Mouse (Mus musculus): ENCODE results near the gene Hist1h3h.
"Not testable (repeated sequence)": the region's sequence is repeated elsewhere in the genome, so short reads cannot be mapped to it uniquely, and the experiment has no call there.

The Hist1h3h gene

GRCm38 (mm10) chr13:21717397-21718357 lies at the start of gene Hist1h3h:
Hist1h3h (plus strand) TSS chr13:21717659.
- DNase-seq (ENCODE audit: low spot score) = peak; percentile 74

- no peak for DNase-seq (ENCODE audit: low spot score)
These were observed 40.2 kb upstream of the Hist1h3h start, which contains the start of gene Olfr1360 for GRCm38 (mm10) chr13:21677305-21677704. Olfr1360 (minus strand) TSS chr13:21677405.

- DNase-seq (ENCODE audit: low spot score) = no peak
These were observed 19.6 kb upstream of the Hist1h3h start, which contains the start of gene Olfr1359 for GRCm38 (mm10) chr13:21697811-21698210. Olfr1359 (plus strand) TSS chr13:21698111.

GRCm38 (mm10) chr13:21706669-21707068 lies 10.8 kb upstream of the Hist1h3h start:
- DNase-seq (ENCODE audit: low spot score) = no peak

- peak; percentile 93 for DNase-seq (ENCODE audit: low spot score)
These were observed 7.3 kb upstream of the Hist1h3h start for GRCm38 (mm10) chr13:21710031-21710711.

GRCm38 (mm10) chr13:21710821-21711525 lies 6.5 kb upstream of the Hist1h3h start:
- peak; percentile 85 for DNase-seq (ENCODE audit: low spot score)

- DNase-seq (ENCODE audit: low spot score) = no peak
These were observed 5.8 kb upstream of the Hist1h3h start for GRCm38 (mm10) chr13:21711698-21712097.

- peak; percentile 59 for DNase-seq (ENCODE audit: low spot score)
These were observed 2.7 kb upstream of the Hist1h3h start for GRCm38 (mm10) chr13:21714725-21715124.

GRCm38 (mm10) chr13:21715131-21715863 lies 2.2 kb upstream of the Hist1h3h start:
- DNase-seq (ENCODE audit: low spot score) = no peak

GRCm38 (mm10) chr13:21715864-21716539 lies 1.5 kb upstream of the Hist1h3h start, which contains the start of the genes Hist1h2bl and Hist1h2ai:
Hist1h2bl (minus strand) TSS chr13:21716143.
Hist1h2ai (plus strand) TSS chr13:21716422.
- peak; percentile 64 for DNase-seq (ENCODE audit: low spot score)

- not testable (repeated sequence) for DNase-seq (ENCODE audit: low spot score)
These were observed 693 bp upstream of the Hist1h3h start for GRCm38 (mm10) chr13:21716540-21717391.

GRCm38 (mm10) chr13:21718381-21719080 lies 1.1 kb downstream of the Hist1h3h start:
- DNase-seq (ENCODE audit: low spot score) = no peak

- not testable (repeated sequence) for DNase-seq (ENCODE audit: low spot score)
These were observed 3.8 kb downstream of the Hist1h3h start for GRCm38 (mm10) chr13:21721107-21721756.

GRCm38 (mm10) chr13:21721757-21722372 lies 4.4 kb downstream of the Hist1h3h start, which contains the start of gene Hist1h2bm:
Hist1h2bm (plus strand) TSS chr13:21722044.
- DNase-seq (ENCODE audit: low spot score) = peak; percentile 54

GRCm38 (mm10) chr13:21722373-21722925 lies 5.0 kb downstream of the Hist1h3h start:
- no peak for DNase-seq (ENCODE audit: low spot score)

- DNase-seq (ENCODE audit: low spot score) = no peak
These were observed 5.8 kb downstream of the Hist1h3h start for GRCm38 (mm10) chr13:21722993-21723836.
